Mouse (Mus musculus): ENCODE results near the gene Lrrc27. TPM values are rescaled to one million over a fixed set of nuclear protein-coding genes. Genes with fewer than 3 reads are reported as not detected.

Lrrc27 gene
- total RNA-seq, 1 experiment, result 8.2 TPM

- Histone ChIP-seq H3K27ac (ENCODE audit: insufficient read depth, low read depth, low read length, poor library complexity, severe bottlenecking) (no peak overlapping the region), H3K4me1 (ENCODE audit: control insufficient read depth in 2 of 2, insufficient read depth in 2 of 2, low read length in 2 of 2, poor library complexity in 1 of 2) (peaks cover 0 to 4% of the 10 kb centered on the region in 2 experiments; a peak in 1 of 4 replicates), H3K9me3 (ENCODE audit: control insufficient read depth, insufficient read depth, low read depth, low read length) (no peaks in the 10 kb centered on the region), H3K9ac (ENCODE audit: insufficient read depth, low read depth, low read length, poor library complexity, severe bottlenecking) (no peak overlapping the region), H3K4me3 (ENCODE audit: insufficient read depth in 1 of 2, low read depth in 1 of 2, low read length in 2 of 2, poor library complexity in 1 of 2, severe bottlenecking in 1 of 2) (no peak overlapping the region), H3K36me3 (ENCODE audit: control insufficient read depth, insufficient read depth, low read length, poor library complexity, severe bottlenecking) (no peaks in the 10 kb centered on the region)
- no peak for DNase-seq (ENCODE audit: low read depth, low spot score)
- in situ Hi-C loops (cut with MboI; ENCODE audit: low sequenced_read_pairs in 2 of 2, unreplicated experiment in 2 of 2), result no loop called here
- TF ChIP-seq CHD2 (IDR thresholded peaks at IDR 0.05; ENCODE audit: low read depth, low read length), result no peak
- TF ChIP-seq MAFK (IDR thresholded peaks at IDR 0.05; ENCODE audit: insufficient read depth, low read depth, low read length), result no peak
- no peak for TF ChIP-seq ZC3H11A (IDR thresholded peaks at IDR 0.05; ENCODE audit: borderline replicate concordance, low read depth, low read length)
Observed at GRCm38 (mm10) chr7:139221072-139221471, 8.3 kb downstream of the Lrrc27 start.

- in situ Hi-C loops (cut with MboI; ENCODE audit: low sequenced_read_pairs in 2 of 2, unreplicated experiment in 2 of 2), result no loop called here
- H3K27ac ChIP-seq (ENCODE audit: insufficient read depth, low read depth, low read length, poor library complexity, severe bottlenecking), result no peak overlapping the region
- no peak for DNase-seq (ENCODE audit: low read depth, low spot score)
- H3K9me3 ChIP-seq (ENCODE audit: control insufficient read depth, insufficient read depth, low read depth, low read length), result no peaks in the 10 kb centered on the region
- no peak overlapping the region for H3K9ac ChIP-seq (ENCODE audit: insufficient read depth, low read depth, low read length, poor library complexity, severe bottlenecking)
- TF ChIP-seq HCFC1 (IDR thresholded peaks at IDR 0.05; ENCODE audit: borderline replicate concordance, insufficient read depth, low read length) (no peak), MAFK (IDR thresholded peaks at IDR 0.05; ENCODE audit: insufficient read depth, low read depth, low read length) (no peak), CHD2 (IDR thresholded peaks at IDR 0.05; ENCODE audit: low read depth, low read length) (no peak), ZC3H11A (IDR thresholded peaks at IDR 0.05; ENCODE audit: borderline replicate concordance, low read depth, low read length) (no peak), ZNF384 (IDR thresholded peaks at IDR 0.05; ENCODE audit: low read depth, low read length) (no peak)
- no peak overlapping the region for H3K4me3 ChIP-seq (ENCODE audit: insufficient read depth in 1 of 2, low read depth in 1 of 2, low read length in 2 of 2, poor library complexity in 1 of 2, severe bottlenecking in 1 of 2)
- H3K36me3 ChIP-seq (ENCODE audit: control insufficient read depth, insufficient read depth, low read length, poor library complexity, severe bottlenecking), result no peaks in the 10 kb centered on the region
- H3K4me1 ChIP-seq (ENCODE audit: control insufficient read depth in 2 of 2, insufficient read depth in 2 of 2, low read length in 2 of 2, poor library complexity in 1 of 2), result peaks cover 0 to 4% of the 10 kb centered on the region in 2 experiments; a peak in 1 of 4 replicates
Observed at GRCm38 (mm10) chr7:139221856-139222255, 9.1 kb downstream of the Lrrc27 start.

- in situ Hi-C loops (cut with MboI; ENCODE audit: low sequenced_read_pairs in 2 of 2, unreplicated experiment in 2 of 2), result no loop called here
- DNase-seq (ENCODE audit: low read depth, low spot score), result no peak
- Histone ChIP-seq H3K9ac (ENCODE audit: insufficient read depth, low read depth, low read length, poor library complexity, severe bottlenecking) (no peak overlapping the region), H3K27ac (ENCODE audit: insufficient read depth, low read depth, low read length, poor library complexity, severe bottlenecking) (no peak overlapping the region), H3K9me3 (ENCODE audit: control insufficient read depth, insufficient read depth, low read depth, low read length) (no peaks in the 10 kb centered on the region), H3K4me1 (ENCODE audit: control insufficient read depth in 2 of 2, insufficient read depth in 2 of 2, low read length in 2 of 2, poor library complexity in 1 of 2) (peaks cover 0 to 4% of the 10 kb centered on the region in 2 experiments; a peak in 1 of 4 replicates), H3K36me3 (ENCODE audit: control insufficient read depth, insufficient read depth, low read length, poor library complexity, severe bottlenecking) (no peaks in the 10 kb centered on the region), H3K4me3 (ENCODE audit: insufficient read depth in 1 of 2, low read depth in 1 of 2, low read length in 2 of 2, poor library complexity in 1 of 2, severe bottlenecking in 1 of 2) (no peak overlapping the region)
- no peak for TF ChIP-seq HCFC1 (IDR thresholded peaks at IDR 0.05; ENCODE audit: borderline replicate concordance, insufficient read depth, low read length)
Observed at GRCm38 (mm10) chr7:139222341-139222740, 9.6 kb downstream of the Lrrc27 start.

GRCm38 (mm10) chr7:139224070-139224469 is 11.3 kb downstream of the Lrrc27 start:
- in situ Hi-C loops (cut with MboI; ENCODE audit: low sequenced_read_pairs in 2 of 2, unreplicated experiment in 2 of 2), result no loop called here
- Histone ChIP-seq H3K36me3 (ENCODE audit: control insufficient read depth, insufficient read depth, low read length, poor library complexity, severe bottlenecking) (no peaks in the 10 kb centered on the region), H3K27ac (ENCODE audit: insufficient read depth, low read depth, low read length, poor library complexity, severe bottlenecking) (no peak overlapping the region), H3K4me3 (ENCODE audit: insufficient read depth in 1 of 2, low read depth in 1 of 2, low read length in 2 of 2, poor library complexity in 1 of 2, severe bottlenecking in 1 of 2) (no peak overlapping the region), H3K9me3 (ENCODE audit: control insufficient read depth, insufficient read depth, low read depth, low read length) (no peaks in the 10 kb centered on the region), H3K4me1 (ENCODE audit: control insufficient read depth in 2 of 2, insufficient read depth in 2 of 2, low read length in 2 of 2, poor library complexity in 1 of 2) (peaks cover 0 to 4% of the 10 kb centered on the region in 2 experiments; a peak in 1 of 4 replicates), H3K9ac (ENCODE audit: insufficient read depth, low read depth, low read length, poor library complexity, severe bottlenecking) (no peak overlapping the region)
- DNase-seq (ENCODE audit: low read depth, low spot score), result no peak
- TF ChIP-seq ZC3H11A (IDR thresholded peaks at IDR 0.05; ENCODE audit: borderline replicate concordance, low read depth, low read length), result no peak

GRCm38 (mm10) chr7:139224725-139225124 is 11.9 kb downstream of the Lrrc27 start:
- Histone ChIP-seq H3K9ac (ENCODE audit: insufficient read depth, low read depth, low read length, poor library complexity, severe bottlenecking) (no peak overlapping the region), H3K4me1 (ENCODE audit: control insufficient read depth in 2 of 2, insufficient read depth in 2 of 2, low read length in 2 of 2, poor library complexity in 1 of 2) (peaks cover 0 to 6% of the 10 kb centered on the region in 2 experiments; a peak in 1 of 4 replicates), H3K27ac (ENCODE audit: insufficient read depth, low read depth, low read length, poor library complexity, severe bottlenecking) (no peak overlapping the region), H3K36me3 (ENCODE audit: control insufficient read depth, insufficient read depth, low read length, poor library complexity, severe bottlenecking) (no peaks in the 10 kb centered on the region), H3K9me3 (ENCODE audit: control insufficient read depth, insufficient read depth, low read depth, low read length) (no peaks in the 10 kb centered on the region), H3K4me3 (ENCODE audit: insufficient read depth in 1 of 2, low read depth in 1 of 2, low read length in 2 of 2, poor library complexity in 1 of 2, severe bottlenecking in 1 of 2) (no peak overlapping the region)
- TF ChIP-seq CHD2 (IDR thresholded peaks at IDR 0.05; ENCODE audit: low read depth, low read length) (no peak), ZNF384 (IDR thresholded peaks at IDR 0.05; ENCODE audit: low read depth, low read length) (no peak), MAFK (IDR thresholded peaks at IDR 0.05; ENCODE audit: insufficient read depth, low read depth, low read length) (no peak), HCFC1 (IDR thresholded peaks at IDR 0.05; ENCODE audit: borderline replicate concordance, insufficient read depth, low read length) (no peak), ZC3H11A (IDR thresholded peaks at IDR 0.05; ENCODE audit: borderline replicate concordance, low read depth, low read length) (no peak)
- in situ Hi-C loops (cut with MboI; ENCODE audit: low sequenced_read_pairs in 2 of 2, unreplicated experiment in 2 of 2), result no loop called here
- DNase-seq (ENCODE audit: low read depth, low spot score), result no peak
